Mouse (Mus musculus) hindbrain, embryonic 14.5 days (tissue): Measurements from ENCODE around the gene Cers5. TPM values are rescaled to one million over a fixed set of nuclear protein-coding genes. Genes with fewer than 3 reads are reported as not detected.
"Not testable (repeated sequence)": the region's sequence is repeated elsewhere in the genome, so short reads cannot be mapped to it uniquely, and the experiment has no call there.

ENCODE experiments used
- ATAC-seq: fragments of 200-750 bp; cut with Nextera tagmentation; 2 replicates; pipeline ENCODE4 v1.8.0; 2017; ENCODE audit warnings: moderate number of reproducible peaks, mild to moderate bottlenecking, moderate TSS enrichment, moderate library complexity; ENCODE audit not compliant: low FRiP score
- DNase-seq: peaks from one replicate; pipeline ENCODE4 v3.0.0-alpha.2; 2015; ENCODE audit warnings: low spot score
- H3K27ac ChIP-seq: fragments of 300-500 bp; sonication (generic); 2 replicates; pipeline ENCODE4 v1.5.1; 2014; ENCODE audit warnings: mild to moderate bottlenecking, moderate library complexity
- H3K27me3 ChIP-seq: fragments of 300-500 bp; sonication (generic); 2 replicates; pipeline ENCODE4 v1.6.1; 2014; ENCODE audit warnings: mild to moderate bottlenecking, low read length, mixed read lengths; ENCODE audit not compliant: control insufficient read depth, insufficient read depth
- H3K36me3 ChIP-seq: fragments of 300-500 bp; sonication (generic); replicated peaks from 2 replicates; pipeline ENCODE4 v1.6.1; 2014; ENCODE audit not compliant: control insufficient read depth, insufficient read depth
- H3K4me1 ChIP-seq: fragments of 300-500 bp; sonication (generic); replicated peaks from 2 replicates; pipeline ENCODE4 v1.6.1; 2014; ENCODE audit warnings: antibody characterized with exemption, low read length, mixed read lengths; ENCODE audit not compliant: control insufficient read depth, insufficient read depth
- H3K4me2 ChIP-seq: fragments of 300-500 bp; sonication (generic); replicated peaks from 2 replicates; pipeline ENCODE4 v1.6.1; 2014; ENCODE audit warnings: mild to moderate bottlenecking, moderate library complexity
- H3K4me3 ChIP-seq: fragments of 300-500 bp; sonication (generic); replicated peaks from 2 replicates; pipeline ENCODE4 v1.5.1; 2014; ENCODE audit warnings: mild to moderate bottlenecking, low read length
- H3K9ac ChIP-seq: fragments of 300-500 bp; sonication (generic); 2 replicates; pipeline ENCODE4 v1.6.1; 2014
- H3K9me3 ChIP-seq: fragments of 300-500 bp; sonication (generic); 2 replicates; pipeline ENCODE4 v1.6.1; 2016; ENCODE audit warnings: low read length; ENCODE audit not compliant: control insufficient read depth
- WGBS: fragments of 180-500 bp; shearing (Covaris S2); extraction: QIAGEN DNeasy Blood & Tissue Kit; methylation state at CpG from one replicate; pipeline ENCODE4 v1.1.7; 2014; 5-methylcytosine and 5-hydroxymethylcytosine counted together
- polyA plus RNA-seq: library from polyadenylated mRNA; unstranded; fragments of >200 nt; fragmentation: Nextera tagmentation; extraction: Ambion mirVana; gene quantifications from 2 replicates; pipeline ENCODE4 v1.2.1, GENCODE M21; 2014

Cers5 gene
- polyA plus RNA-seq, 1 experiment from 2014 or later: 78.5 TPM

- no peaks in the 10 kb centered on the region for H3K9me3 ChIP-seq
- H3K36me3 ChIP-seq: peaks cover 74% of the 10 kb centered on the region
- 65% methylated on average over 11 of the region's 11 CpGs for WGBS
- H3K4me3 ChIP-seq: peak within 1 kb of the TSS; percentile 63
- H3K27me3 ChIP-seq: no peaks in the 10 kb centered on the region
- DNase-seq: peak; percentile 54
- ATAC-seq: no peak
- peak within 1 kb of the TSS; percentile 98 for H3K4me2 ChIP-seq
- H3K9ac ChIP-seq: peak within 1 kb of the TSS; percentile 89
- H3K27ac ChIP-seq: peak within 1 kb of the TSS; percentile 96
- H3K4me1 ChIP-seq: peaks cover 24% of the 10 kb centered on the region
Observed at GRCm38 (mm10) chr15:99705440-99706048, 67.1 kb downstream of the Cers5 start, which contains the start of gene Gm17349. Gene Gm17349, minus strand, starts transcription at chr15:99705490.

- H3K4me2 ChIP-seq: peak overlapping the region; percentile 98
- H3K36me3 ChIP-seq: peaks cover 74% of the 10 kb centered on the region
- peak overlapping the region; percentile 63 for H3K4me3 ChIP-seq
- H3K9ac ChIP-seq: peak overlapping the region; percentile 89
- no peak for DNase-seq
- H3K27ac ChIP-seq: peak overlapping the region; percentile 96
- peaks cover 24% of the 10 kb centered on the region for H3K4me1 ChIP-seq
- no peaks in the 10 kb centered on the region for H3K9me3 ChIP-seq
- 13% methylated on average over 7 of the region's 7 CpGs for WGBS
- no peak for ATAC-seq
- no peaks in the 10 kb centered on the region for H3K27me3 ChIP-seq
Observed at GRCm38 (mm10) chr15:99704881-99705280, 67.8 kb downstream of the Cers5 start.

DNA sequence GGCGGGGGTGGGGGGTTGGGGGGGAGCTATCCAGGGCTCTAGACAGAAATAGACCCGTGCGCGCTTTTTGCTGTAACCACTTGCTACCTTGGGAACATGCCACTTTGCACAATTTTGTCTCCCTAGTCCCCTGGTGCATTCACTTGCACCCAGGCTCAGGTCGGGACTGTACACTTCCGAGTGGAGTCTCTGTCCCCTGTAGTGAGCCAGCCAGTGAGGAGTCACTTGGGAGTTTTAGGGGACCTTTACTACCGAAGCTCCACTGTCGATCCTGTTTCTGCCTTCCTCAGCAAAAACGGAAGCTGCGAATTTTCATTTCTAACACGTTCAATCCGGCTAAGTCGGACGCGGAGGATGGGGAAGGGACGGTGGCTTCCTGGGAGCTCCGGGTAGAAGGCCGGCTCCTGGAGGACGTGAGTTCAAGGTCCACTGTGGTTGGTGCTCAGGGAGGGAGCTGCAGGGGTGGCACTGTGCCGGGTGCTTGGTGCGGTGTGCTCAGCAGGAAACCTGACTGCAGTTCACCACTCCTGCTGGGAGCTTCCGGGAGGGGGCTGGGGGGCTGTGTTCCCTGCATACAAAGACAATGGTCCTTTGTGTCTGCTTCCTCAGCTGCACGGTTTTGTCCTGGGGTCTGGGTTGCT, 68.5 kb downstream of the Cers5 start:
- H3K4me3 ChIP-seq: peak overlapping the region; percentile 63
- peak overlapping the region; percentile 96 for H3K27ac ChIP-seq
- no peaks in the 10 kb centered on the region for H3K9me3 ChIP-seq
- WGBS: 9% methylated on average over 23 of the region's 23 CpGs
- H3K4me2 ChIP-seq: peak overlapping the region; percentile 98
- peaks cover 24% of the 10 kb centered on the region for H3K4me1 ChIP-seq
- H3K27me3 ChIP-seq: no peaks in the 10 kb centered on the region
- H3K9ac ChIP-seq: peak overlapping the region; percentile 89
- ATAC-seq (no peak), DNase-seq (peak; percentile 35)
- peaks cover 74% of the 10 kb centered on the region for H3K36me3 ChIP-seq

GRCm38 (mm10) chr15:99703676-99704040, 69.0 kb downstream of the Cers5 start:
- ATAC-seq (no peak), DNase-seq (no peak)
- peaks cover 74% of the 10 kb centered on the region for H3K36me3 ChIP-seq
- H3K4me3 ChIP-seq: peak overlapping the region; percentile 63
- 62% methylated on average over 5 of the region's 5 CpGs for WGBS
- peaks cover 24% of the 10 kb centered on the region for H3K4me1 ChIP-seq
- H3K27ac ChIP-seq: peak overlapping the region; percentile 96
- H3K27me3 ChIP-seq: no peaks in the 10 kb centered on the region
- H3K4me2 ChIP-seq: peak overlapping the region; percentile 98
- H3K9ac ChIP-seq: peak overlapping the region; percentile 89
- no peaks in the 10 kb centered on the region for H3K9me3 ChIP-seq

DNA sequence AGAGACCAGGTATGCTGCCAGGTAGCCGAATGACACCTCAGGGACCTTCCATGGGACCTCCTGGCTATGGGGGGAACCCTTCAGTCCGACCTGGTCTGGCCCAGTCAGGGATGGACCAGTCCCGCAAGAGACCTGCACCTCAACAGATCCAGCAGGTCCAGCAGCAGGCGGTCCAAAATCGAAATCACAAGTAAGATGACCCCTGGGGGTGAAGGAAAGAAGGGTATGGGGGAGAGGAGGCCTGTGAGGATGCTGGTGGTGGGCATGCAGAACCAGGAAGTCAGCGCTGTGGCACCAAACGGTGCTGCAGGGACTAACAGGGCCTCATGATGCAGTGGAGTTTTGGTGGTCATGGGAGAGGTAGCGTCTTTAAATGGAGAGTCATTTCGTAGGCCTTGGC, 69.6 kb downstream of the Cers5 start:
- H3K9me3 ChIP-seq: no peaks in the 10 kb centered on the region
- peak overlapping the region; percentile 98 for H3K4me2 ChIP-seq
- H3K4me3 ChIP-seq: peak overlapping the region; percentile 63
- H3K4me1 ChIP-seq: peaks cover 24% of the 10 kb centered on the region
- no peaks in the 10 kb centered on the region for H3K27me3 ChIP-seq
- H3K9ac ChIP-seq: peak overlapping the region; percentile 89
- DNase-seq (no peak), ATAC-seq (no peak)
- peaks cover 74% of the 10 kb centered on the region for H3K36me3 ChIP-seq
- 55% methylated on average over 9 of the region's 9 CpGs for WGBS
- H3K27ac ChIP-seq: peak overlapping the region; percentile 96

DNA sequence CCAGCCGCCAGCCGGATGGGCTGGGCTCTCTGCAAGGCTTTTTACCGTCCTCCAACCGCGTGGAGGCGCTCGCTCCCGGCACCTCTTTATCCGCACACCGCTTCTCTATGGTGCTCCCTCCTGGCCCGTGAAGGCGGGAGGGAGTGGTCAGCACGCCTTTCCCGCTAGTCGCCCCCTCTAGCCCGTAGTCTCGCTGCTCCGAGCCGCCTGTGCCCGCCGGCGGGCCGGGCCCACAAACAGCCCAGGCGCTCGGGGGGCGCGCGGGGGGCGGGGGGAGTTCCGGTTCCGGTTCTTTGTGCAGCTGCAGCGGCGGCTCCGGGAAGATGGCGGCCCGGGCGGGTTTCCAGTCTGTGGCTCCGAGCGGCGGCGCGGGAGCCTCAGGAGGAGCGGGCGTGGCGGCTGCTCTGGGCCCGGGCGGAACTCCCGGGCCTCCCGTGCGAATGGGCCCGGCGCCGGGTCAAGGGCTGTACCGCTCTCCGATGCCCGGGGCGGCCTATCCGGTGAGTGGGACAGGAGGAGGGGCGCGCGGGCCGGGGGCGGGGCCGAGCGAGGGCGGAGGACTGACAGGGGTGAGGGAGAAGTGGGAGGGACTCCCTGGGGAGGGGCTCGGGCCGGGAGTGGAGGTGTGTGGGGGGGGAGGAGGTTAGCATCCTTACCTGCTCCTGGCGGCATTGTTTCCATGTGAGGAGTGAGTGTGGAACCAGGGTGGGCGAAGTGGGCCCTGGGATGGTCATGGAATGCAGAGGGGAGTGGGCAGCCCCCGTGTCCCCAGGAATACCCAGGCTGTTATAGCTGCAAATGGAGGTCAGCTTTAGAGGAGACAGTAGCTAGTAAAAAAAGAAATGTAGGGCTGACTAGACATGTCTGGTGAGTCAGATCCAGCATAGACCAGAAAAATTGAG, 70.4 kb downstream of the Cers5 start, which contains the start of gene Smarcd1:
Smarcd1 (plus strand) TSS at position 131 of the 902 bp plus-strand sequence.
- no peaks in the 10 kb centered on the region for H3K27me3 ChIP-seq
- peak within 1 kb of the TSS; percentile 98 for H3K4me2 ChIP-seq
- H3K36me3 ChIP-seq: peaks cover 74% of the 10 kb centered on the region
- peaks cover 24% of the 10 kb centered on the region for H3K4me1 ChIP-seq
- H3K9ac ChIP-seq: peak within 1 kb of the TSS; percentile 89
- 1% methylated on average over 46 of the region's 71 CpGs for WGBS
- DNase-seq: peak; percentile 95
- no peaks in the 10 kb centered on the region for H3K9me3 ChIP-seq
- H3K27ac ChIP-seq: peak within 1 kb of the TSS; percentile 96
- peak; percentile 96 for ATAC-seq
- peak within 1 kb of the TSS; percentile 63 for H3K4me3 ChIP-seq

- H3K36me3 ChIP-seq: peaks cover 74% of the 10 kb centered on the region
- not testable (repeated sequence) for DNase-seq, H3K27me3 ChIP-seq, H3K9me3 ChIP-seq, ATAC-seq
- peak overlapping the region; percentile 89 for H3K9ac ChIP-seq
- peak overlapping the region; percentile 63 for H3K4me3 ChIP-seq
- peak overlapping the region; percentile 96 for H3K27ac ChIP-seq
- H3K4me2 ChIP-seq: peak overlapping the region; percentile 98
- H3K4me1 ChIP-seq: peaks cover 24% of the 10 kb centered on the region
- WGBS: 49% methylated on average over 16 of the region's 16 CpGs
Observed at GRCm38 (mm10) chr15:99701640-99701998, 71.1 kb downstream of the Cers5 start.

DNA sequence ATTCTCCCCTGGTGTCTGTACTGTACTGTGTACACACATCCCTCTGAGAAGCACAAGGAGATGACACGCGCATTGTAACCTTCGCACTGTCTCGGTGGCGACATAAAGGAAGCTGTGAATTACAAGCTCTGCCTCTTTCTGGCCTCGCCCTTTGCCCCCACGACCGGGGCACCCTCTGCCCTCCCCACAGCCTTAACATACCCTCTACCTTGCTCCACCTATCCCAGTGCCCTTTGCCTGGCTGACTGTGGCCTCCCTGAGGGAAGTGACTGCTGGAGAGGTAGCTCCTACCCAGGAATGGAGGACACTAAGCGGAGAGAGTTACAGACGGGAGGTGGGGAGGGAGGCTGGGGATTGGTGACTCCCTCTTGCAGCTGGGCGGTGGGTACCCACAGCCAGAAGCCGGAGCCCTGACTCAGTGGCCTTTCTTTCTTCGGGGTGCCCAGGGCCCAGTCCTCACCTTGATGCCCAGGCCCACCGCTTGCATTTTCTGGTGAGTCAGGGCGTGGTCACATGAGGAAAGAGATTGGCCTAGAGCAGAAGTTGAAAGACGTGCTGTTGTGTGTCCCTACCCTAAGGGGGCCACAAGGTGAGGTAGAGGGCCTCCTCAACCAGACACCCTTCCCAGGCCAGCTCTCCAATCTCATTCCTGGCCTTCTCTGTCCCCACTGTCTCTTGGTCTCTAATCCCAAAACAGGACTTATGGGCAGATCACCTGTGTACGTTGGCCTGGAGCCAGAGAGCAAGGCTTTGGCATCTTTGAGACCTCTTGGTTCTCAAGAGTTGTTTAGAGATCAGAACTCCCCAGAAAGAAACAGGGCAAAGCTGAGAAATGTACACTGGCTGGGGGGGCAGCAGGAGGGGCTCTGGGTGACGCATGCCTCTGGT, 72.2 kb downstream of the Cers5 start:
- Histone ChIP-seq H3K27ac (no peak overlapping the region), H3K4me3 (no peak overlapping the region), H3K36me3 (peaks cover 75% of the 10 kb centered on the region), H3K4me2 (no peak overlapping the region), H3K27me3 (no peaks in the 10 kb centered on the region), H3K9ac (no peak overlapping the region), H3K4me1 (peaks cover 24% of the 10 kb centered on the region), H3K9me3 (no peaks in the 10 kb centered on the region)
- ATAC-seq (no peak), DNase-seq (no peak)
- 90% methylated on average over 18 of the region's 18 CpGs for WGBS
